Mouse (Mus musculus) embryo, embryonic 11.5 days (tissue): ENCODE data around the gene Gm20812.
"Not testable (repeated sequence)": the region's sequence is repeated elsewhere in the genome, so short reads cannot be mapped to it uniquely, and the experiment has no call there.

Experiments
- DNase-seq: peaks from one replicate; pipeline ENCODE4 v3.0.0-alpha.2; 2012; ENCODE audit warnings: low read depth, low spot score

Gm20812 gene

DNA sequence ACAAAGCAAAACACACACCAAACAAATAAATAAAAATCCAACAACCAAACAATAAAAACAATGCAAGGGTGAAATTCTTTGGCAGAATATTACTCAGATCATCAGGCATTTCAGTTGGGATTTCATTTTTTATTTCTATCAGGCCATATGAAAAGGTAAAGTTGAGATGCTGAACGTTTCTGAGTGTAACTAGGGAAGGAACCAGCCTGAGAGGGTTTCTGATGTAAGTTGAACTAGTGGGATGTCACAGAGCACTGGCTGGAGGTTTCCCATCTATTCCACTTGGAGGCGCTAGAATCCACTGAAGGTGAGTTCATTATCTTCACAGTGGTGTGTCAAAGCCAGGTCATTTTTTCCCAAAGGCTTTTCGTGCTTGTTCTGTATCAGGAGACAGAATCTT is at the start of gene Gm20812:
TSS of gene Gm20812 (plus strand) at position 301 of the 400 bp plus-strand sequence.
- DNase-seq, result not testable (repeated sequence)
